Mouse (Mus musculus): ENCODE measurements at regions not wholly inside any gene's neighbourhood (a gene's known extent, or its start where the extent isn't known, plus 50 kb on each side); places are given as distances from the start of the nearest gene placed in this dataset.

DNA sequence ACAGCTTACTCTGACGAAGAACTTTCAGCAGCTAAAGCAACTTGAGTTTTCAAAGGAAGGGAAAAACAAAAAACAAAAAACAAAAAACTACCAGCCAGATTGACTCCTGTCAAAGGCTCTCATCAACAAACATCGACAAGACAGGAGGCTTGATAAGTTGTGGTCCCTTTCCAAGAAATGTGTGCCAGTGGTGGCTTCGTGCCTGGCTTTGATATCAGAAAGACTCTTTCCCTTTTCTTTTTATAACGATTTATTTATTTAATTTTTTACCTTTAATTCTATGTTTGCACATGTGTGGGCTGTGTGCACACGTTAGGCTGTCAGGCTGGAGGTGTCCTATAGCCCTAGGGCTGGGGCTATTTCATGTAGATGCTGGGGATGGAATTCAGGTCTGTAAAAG is 60.4 kb downstream of the Dact1 start:
- no peak for DNase-seq

DNA sequence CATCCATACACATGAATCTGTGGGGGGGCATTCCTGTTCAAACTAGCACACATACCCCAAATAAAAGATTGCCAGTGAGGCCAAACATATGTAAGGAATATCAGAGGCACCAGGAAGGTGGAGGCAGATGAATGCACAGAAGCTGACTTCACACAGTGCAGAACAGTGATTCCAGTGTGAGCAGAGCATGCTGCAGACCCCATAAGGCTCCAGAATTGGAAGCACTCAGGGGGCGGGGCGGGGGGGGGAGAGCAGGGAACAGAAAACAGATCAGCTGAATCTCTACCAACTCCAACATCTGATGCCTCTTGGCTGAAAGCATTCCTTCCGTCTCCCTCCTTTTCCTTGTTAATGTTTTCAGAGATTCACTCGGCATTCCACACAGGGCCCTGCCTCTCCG is 62.3 kb downstream of the Dact1 start:
- no peak for DNase-seq

- DNase-seq, result no peak
These were observed 63.9 kb downstream of the Dact1 start for GRCm38 (mm10) chr12:71373633-71374032.

GRCm38 (mm10) chr12:71376446-71376845 is 66.8 kb downstream of the Dact1 start:
- DNase-seq, result no peak

DNA sequence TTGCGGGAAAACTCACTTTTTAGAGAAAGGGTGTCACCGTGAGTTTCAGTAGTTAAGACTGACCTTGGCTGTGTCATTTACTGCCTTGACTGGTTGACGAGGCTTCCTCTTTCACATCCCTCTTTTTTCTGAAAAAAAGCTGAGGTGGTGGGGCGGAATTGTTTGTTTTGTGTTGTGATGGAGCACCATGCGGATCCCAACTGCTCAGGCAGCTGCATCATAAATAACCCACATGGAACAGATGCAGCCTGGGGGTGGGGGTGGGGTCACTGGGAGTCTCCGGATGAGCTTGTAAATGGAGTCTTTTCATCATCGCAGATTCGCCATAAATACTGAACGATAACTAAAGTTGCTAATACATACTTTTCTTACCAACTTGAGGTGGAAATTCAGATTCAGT is 67.3 kb downstream of the Dact1 start:
- DNase-seq, result peak; percentile 12

GRCm38 (mm10) chr12:71379626-71380423 is 70.1 kb downstream of the Dact1 start:
- no peak for DNase-seq

- DNase-seq, result no peak
These were observed 70.7 kb downstream of the Dact1 start for GRCm38 (mm10) chr12:71380424-71380761.

- no peak for DNase-seq
These were observed 76.6 kb downstream of the Dact1 start for GRCm38 (mm10) chr12:71386251-71386650.

DNA sequence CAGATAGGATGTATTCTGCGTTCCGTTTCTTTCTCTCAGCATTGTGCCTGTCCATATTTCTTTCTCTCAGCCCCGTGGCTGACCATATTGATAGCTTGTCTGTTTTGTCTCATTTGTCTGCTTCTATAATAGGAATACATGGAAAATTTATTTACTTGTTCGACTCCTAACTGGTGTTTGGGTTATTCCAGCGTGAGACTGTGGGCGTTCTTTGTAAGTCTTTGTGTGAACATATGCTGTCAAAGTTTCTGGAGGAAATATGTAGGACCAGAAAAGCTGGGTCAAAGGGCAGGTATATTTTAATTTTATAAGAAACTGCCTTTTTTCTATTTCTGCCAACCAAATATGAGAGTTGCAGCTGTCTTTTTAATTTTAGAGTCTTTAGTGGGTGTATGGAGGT is 81.8 kb downstream of the Dact1 start:
- DNase-seq, result no peak

GRCm38 (mm10) chr12:71393752-71394151 is 84.1 kb downstream of the Dact1 start:
- no peak for DNase-seq

DNA sequence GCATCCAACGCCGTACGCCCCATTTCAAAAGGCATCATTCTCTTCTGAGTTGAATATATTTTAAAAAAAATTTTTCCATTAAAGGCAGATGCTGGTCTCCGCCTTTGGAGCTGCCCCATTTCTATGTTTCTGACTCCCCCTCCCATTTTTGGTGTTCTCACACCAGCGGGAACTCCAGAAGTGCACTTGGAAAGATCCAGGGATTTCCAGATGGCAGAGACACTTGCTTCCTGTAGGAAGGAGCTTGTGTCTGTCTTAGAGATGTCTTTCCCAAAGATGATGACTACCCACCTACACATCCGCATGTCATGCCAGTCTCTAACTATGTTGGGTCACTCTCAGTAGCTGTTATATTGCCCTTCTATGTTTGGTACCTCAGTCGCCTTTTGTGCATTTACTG is 87.8 kb downstream of the Dact1 start:
- no peak for DNase-seq

GRCm38 (mm10) chr12:71398701-71399100 is 89.0 kb downstream of the Dact1 start:
- no peak for DNase-seq

DNA sequence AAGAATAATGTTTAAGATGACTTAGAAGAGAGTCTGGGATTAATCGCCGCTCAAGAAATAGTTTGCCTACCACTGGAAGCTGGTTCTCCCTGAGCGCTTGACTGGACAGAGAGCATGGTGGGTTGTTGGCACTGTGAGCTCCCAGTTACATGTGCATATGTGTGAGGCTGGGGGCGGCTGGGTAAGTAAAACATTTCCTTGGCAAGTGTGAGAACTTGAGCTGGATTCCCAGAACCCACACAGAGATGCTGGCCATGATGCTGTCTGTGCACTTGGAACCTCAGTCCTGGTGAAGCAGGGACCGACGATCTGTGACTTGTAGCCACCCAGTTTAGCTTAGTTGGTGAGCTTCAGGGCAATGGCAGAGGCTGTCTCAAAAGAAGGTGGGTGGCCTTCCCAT is 90.5 kb downstream of the Dact1 start:
- DNase-seq, result no peak

DNA sequence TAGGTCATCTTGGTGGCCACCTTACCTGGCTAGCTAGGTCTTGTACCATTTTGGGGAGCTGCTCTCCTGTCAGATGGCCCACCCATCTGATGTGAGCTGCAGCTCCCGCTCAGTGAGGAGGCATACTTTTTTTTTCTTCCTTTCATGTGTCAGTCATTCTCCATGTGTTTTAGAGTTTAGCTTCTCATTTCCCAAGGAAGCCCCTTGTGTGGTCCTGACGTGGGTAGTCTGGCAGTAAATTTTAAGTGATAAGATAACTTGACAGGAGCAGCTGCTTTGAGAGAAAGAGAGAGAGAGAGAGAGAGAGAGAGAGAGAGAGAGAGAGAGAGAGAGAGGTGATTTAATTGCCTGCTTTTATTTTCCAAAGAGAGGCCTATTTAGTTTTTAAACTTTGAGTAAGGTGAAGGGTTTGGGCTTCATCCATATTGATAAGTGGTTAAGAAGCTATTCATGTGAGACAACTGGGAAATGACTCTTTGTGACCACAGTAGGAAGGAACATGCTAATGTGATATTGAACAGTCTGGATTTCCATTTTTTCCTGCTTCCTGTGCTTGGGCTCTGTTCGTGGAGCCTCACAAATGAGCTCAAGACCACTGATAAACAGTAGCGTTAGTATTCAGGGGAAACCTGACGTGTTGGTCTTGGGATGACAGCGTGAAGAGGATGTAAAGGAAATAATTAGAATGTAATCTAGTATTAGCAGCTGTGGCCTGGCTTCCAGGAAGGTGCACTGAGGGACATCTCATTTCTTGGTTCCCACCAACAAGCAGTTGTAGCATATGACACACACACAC is 92.1 kb downstream of the Dact1 start:
- no peak for DNase-seq

DNA sequence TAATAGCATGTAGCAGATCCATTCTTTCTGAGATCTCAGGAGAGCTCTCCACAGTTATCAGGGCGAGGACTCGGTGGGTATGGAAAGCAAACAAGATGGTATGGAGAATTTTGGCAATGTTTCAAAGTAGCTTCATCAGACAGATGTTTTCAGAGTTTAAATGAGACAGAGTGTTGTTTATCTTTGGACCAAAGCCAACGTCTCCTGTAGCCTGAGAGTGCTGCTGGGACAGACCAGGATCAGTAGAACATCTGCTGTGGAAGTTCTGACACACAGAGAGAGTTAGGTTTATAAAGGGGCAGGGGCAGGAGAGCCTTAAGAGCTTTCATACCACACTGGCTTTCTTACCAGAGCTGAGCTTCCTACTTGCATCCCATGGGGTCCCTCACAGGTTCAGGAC is 97.6 kb downstream of the Dact1 start:
- no peak for DNase-seq

GRCm38 (mm10) chr12:71408396-71409050 is 98.8 kb downstream of the Dact1 start:
- DNase-seq, result no peak

- DNase-seq, result no peak
These were observed 102.6 kb downstream of the Dact1 start for GRCm38 (mm10) chr12:71412331-71412730.

GRCm38 (mm10) chr12:71416968-71417367 is 107.3 kb downstream of the Dact1 start:
- no peak for DNase-seq

DNA sequence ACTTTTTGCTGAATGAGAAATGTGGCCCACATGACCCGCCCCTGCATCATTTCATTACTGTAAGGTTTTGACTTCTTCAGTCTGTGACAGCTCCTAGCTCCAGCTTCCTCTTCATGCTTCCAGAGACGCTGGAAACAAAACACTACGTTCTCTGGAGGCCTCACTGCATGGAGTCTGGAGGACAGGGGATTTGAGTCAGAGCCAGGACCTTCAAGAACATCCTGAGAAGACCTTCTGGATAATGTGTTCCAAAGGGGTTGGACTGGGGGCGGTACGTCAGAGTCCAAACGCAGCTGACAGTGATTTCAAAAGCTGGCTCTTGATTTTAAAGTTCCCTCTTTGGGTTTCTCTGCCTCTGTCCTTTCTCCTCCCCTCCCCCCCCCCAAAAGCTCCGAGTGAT is 108.5 kb downstream of the Dact1 start:
- no peak for DNase-seq

DNA sequence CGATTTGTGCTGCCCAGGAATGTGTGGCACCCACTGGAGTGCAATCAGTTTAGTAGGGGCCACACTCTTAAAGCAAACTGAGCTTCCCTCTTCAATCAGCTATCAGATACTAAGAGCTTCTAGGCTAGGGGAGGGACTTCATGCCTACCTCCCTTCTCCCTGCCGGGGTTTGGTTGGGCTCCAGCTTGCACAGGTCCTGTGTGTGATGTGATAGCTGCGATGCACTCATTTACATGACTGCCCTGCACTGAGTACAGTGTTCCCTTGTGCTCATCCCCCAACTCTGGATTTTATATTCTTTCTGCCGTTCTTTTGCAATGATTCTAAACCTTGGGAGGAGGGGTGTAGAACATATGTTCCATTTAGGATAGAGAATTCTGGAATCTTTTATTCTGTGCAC is 109.5 kb downstream of the Dact1 start:
- DNase-seq, result no peak

DNA sequence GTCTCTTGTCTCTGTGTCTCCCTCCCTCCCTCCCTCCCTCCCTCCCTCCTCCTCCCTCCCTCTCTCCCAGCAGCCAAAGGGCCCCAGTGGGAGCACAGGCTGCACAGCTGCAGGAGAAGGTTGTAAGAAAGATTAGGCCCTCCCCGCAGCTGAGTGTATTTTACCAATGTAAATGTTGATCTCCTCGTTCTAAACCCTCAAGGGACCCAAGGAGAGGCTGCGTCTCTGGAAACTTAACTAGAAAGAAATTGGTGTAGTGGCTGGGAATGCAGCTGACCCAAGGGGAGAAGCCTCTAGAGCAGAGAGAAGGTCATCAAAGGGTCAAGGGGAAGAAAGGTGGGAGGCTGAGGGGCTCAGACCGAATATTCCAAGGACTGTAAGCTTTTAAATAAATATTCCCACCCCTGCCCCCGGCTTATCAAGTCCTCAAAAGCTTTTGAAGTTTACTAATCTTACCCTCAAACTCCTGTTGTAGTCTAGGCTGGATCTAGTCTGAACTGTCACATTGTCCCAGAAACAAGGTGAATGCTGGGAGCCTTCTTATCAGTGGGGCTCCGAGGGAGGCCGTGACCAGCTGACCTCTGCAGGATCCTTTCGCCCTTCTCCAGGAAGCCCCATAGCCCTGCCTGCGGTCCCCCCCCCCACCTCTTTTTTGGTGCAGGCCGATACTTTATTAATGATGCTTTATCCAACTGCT is 116.5 kb downstream of the Dact1 start:
- no peak for DNase-seq

- no peak for DNase-seq
These were observed 118.3 kb downstream of the Dact1 start for GRCm38 (mm10) chr12:71427974-71428373.

- DNase-seq, result no peak
These were observed 120.0 kb downstream of the Dact1 start for GRCm38 (mm10) chr12:71429561-71430200.

Measured in liver (tissue).